Mouse (Mus musculus): ENCODE measurements at regions not wholly inside any gene's neighbourhood (a gene's known extent, or its start where the extent isn't known, plus 50 kb on each side); places are given as distances from the start of the nearest gene placed in this dataset.

DNA sequence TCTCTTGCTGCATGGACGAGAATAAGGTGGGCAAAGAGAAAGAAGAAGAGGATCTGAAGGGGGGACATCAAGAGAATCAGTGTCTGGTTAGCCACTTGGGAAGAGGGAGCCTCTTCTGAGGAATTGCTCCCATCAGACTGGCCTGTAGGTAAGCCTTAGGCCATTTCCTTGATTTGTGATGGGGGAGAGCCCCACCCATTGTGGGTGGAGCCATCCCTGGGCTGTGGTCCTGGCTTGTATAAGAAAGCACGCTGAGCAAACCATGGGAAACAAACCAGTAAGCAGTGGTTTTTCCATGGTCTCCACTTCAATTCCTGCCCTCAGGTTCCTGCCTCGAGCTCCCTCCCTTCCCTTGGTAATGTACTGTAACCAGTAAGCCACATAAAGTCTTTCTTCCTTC is 57.7 kb upstream of the Sez6l start:
- no peak for DNase-seq

DNA sequence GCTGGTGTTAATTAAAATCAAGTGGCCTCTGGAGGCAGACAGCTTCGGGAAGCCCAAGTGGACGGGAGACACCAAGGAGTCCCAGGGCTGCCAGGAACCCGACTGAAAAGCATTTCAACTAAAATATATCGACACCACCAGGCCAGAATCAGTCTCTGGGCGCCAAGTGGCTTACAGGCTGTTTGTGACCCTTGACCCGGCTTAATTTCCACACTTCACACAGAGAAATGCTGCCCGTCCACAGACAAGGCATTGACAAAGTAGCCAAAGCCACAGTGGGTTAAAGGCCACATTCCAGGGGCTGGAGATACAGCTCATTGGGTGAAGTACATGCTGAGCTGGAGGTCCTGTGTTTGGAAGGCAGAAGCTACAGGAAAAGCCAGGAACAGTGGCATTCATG is 54.8 kb upstream of the Sez6l start:
- peak; percentile 16 to 61 for DNase-seq

DNA sequence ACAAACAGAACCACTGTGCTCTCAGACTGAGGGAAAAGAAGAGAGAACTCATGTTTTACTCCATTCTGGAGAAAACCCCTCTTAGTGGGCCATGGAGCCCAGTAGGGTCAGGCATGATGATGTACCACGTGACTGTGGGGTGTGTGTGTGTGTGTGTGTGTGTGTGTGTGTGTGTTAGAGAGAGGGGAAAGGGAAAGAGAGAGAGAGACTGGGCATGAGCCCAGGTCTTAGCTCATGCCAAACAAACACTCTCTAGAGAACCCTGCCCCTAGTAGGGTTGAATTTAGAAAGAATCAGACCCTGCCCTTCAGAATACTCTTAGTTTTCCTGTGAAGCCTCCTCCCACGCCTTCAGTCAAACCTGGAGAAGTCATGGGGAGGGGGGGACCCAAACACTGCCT is 52.7 kb upstream of the Sez6l start:
- no peak for DNase-seq

DNA sequence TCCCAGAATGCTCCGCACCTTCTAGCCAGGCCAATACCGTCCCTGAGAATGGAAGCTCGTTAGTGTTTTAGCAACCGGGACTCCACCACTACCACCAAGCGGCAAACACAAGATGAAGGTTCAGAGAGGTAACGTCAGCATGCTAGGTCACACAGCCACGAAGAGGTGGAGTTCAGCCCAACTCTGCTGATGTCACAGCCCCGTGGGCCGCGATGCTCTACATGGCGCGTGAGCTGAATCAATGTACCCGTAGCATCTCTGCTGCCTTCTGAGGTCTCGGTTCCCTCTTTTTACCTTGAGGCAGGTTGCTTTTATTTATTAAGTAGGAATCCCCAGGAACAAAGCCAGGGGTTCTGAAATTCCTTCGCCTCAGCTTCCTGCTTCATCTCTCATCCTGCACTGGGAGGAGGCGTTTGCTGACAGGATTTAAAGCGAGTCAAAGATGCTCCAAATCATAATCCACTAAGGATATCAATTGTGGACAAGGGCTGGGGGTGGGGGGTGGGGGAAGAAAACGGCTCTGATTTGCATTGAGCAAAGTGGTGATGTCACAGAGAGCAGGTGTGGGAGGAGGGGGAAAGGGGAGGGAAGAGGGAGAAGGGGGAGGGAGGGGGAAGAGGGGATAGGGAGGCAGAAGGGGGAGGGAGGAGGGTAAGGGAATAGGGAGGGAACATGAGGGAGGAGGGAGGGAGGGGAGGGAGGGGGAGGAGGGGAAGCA is 51.2 kb upstream of the Sez6l start:
- DNase-seq, result no peak

DNA sequence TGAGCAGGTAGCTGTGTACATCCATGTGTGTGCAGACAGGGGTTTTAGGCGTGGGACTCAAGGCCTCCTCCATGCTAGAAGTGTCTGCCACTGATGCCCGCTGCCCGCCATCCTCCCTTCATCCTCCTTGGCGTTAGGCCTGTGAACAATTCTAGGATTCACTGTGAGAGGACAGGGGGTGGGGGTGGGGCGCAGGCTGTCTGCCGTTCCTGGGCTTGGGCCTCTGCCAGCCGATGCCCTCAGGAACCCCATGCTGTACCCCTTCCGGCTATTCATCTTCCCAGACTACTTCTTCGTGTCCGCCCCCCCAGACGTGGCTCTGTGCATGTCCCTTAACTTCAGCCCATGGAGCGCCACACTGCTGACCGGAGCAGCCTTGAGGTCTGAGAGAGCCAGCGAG is 50.3 kb upstream of the Sez6l start:
- DNase-seq, result no peak
